Mouse (Mus musculus): Measurements from ENCODE around the gene Tmcc3.

GRCm38 (mm10) chr10:94383565-94383964, 71.8 kb downstream of the Tmcc3 start:
- TF ChIP-seq EP300 (IDR thresholded peaks at IDR 0.05; ENCODE audit: low read depth), result no peak
- no peak for TF ChIP-seq CTCF (IDR thresholded peaks at IDR 0.05; ENCODE audit: low read depth)

Measured in heart, postnatal 0 days (tissue).